Mouse (Mus musculus) neural tube, embryonic 11.5 days (tissue): Measurements from ENCODE around the gene Wdr60. TPM values are rescaled to one million over a fixed set of nuclear protein-coding genes. Genes with fewer than 3 reads are reported as not detected.

Experiments used
- ATAC-seq: fragments of 200-750 bp; cut with Nextera tagmentation; 2 replicates; pipeline ENCODE4 v1.8.0; 2017; ENCODE audit warnings: moderate number of reproducible peaks, mild to moderate bottlenecking, moderate TSS enrichment, moderate library complexity; ENCODE audit not compliant: insufficient read depth, low FRiP score, low TSS enrichment
- DNase-seq: peaks from one replicate; pipeline ENCODE4 v3.0.0-alpha.2; 2015; ENCODE audit warnings: low spot score
- H3K27ac ChIP-seq: fragments of 300-500 bp; sonication (generic); 2 replicates; pipeline ENCODE4 v1.5.1; 2014; ENCODE audit warnings: low read depth, mild to moderate bottlenecking, low read length
- H3K27me3 ChIP-seq: fragments of 300-500 bp; sonication (generic); 2 replicates; pipeline ENCODE4 v1.6.1; 2014; ENCODE audit warnings: mild to moderate bottlenecking, low read length, mixed read lengths; ENCODE audit not compliant: control insufficient read depth, insufficient read depth
- H3K36me3 ChIP-seq: fragments of 300-500 bp; sonication (generic); 2 replicates; pipeline ENCODE4 v1.6.1; 2014; ENCODE audit warnings: mild to moderate bottlenecking, low read length, moderate library complexity, mixed read lengths; ENCODE audit not compliant: control insufficient read depth, insufficient read depth
- H3K4me1 ChIP-seq: fragments of 300-500 bp; sonication (generic); 2 replicates; pipeline ENCODE4 v1.6.1; 2014; ENCODE audit warnings: low read length, mixed read lengths; ENCODE audit not compliant: control insufficient read depth, insufficient read depth
- H3K4me2 ChIP-seq: fragments of 300-500 bp; sonication (generic); 2 replicates; pipeline ENCODE4 v1.6.1; 2014; ENCODE audit warnings: low read depth, mild to moderate bottlenecking, moderate library complexity
- H3K4me3 ChIP-seq: fragments of 300-500 bp; sonication (generic); 2 replicates; pipeline ENCODE4 v1.5.1; 2014; ENCODE audit warnings: low read depth, low read length
- H3K9ac ChIP-seq: fragments of 300-500 bp; sonication (generic); 2 replicates; pipeline ENCODE4 v1.6.1; 2014; ENCODE audit warnings: mild to moderate bottlenecking, low read length
- H3K9me3 ChIP-seq: fragments of 300-500 bp; sonication (generic); 2 replicates; pipeline ENCODE4 v1.6.1; 2016; ENCODE audit warnings: low read length; ENCODE audit not compliant: control insufficient read depth
- WGBS: fragments of 180-500 bp; shearing (Covaris S2); extraction: QIAGEN DNeasy Blood & Tissue Kit; methylation state at CpG from one replicate; pipeline ENCODE4 v1.1.7; 2014; 5-methylcytosine and 5-hydroxymethylcytosine counted together
- polyA plus RNA-seq: library from polyadenylated mRNA; unstranded; fragments of >200 nt; fragmentation: Nextera tagmentation; extraction: Ambion mirVana; gene quantifications from 2 replicates; pipeline ENCODE4 v1.2.1, GENCODE M21; 2014

Gene Wdr60
- polyA plus RNA-seq, 1 experiment from 2014 or later = 14.9 TPM

GRCm38 (mm10) chr12:116183212-116183935 lies 79.4 kb downstream of the Wdr60 start:
- no peak overlapping the region for H3K9ac ChIP-seq
- ATAC-seq (no peak), DNase-seq (no peak)
- H3K36me3 ChIP-seq = no peaks in the 10 kb centered on the region
- no peak overlapping the region for H3K4me3 ChIP-seq
- no peaks in the 10 kb centered on the region for H3K27me3 ChIP-seq
- no peaks in the 10 kb centered on the region for H3K9me3 ChIP-seq
- H3K27ac ChIP-seq = no peak overlapping the region
- WGBS = 80% methylated on average over 6 of the region's 6 CpGs
- H3K4me1 ChIP-seq = no peaks in the 10 kb centered on the region
- no peak overlapping the region for H3K4me2 ChIP-seq

- ATAC-seq = no peak
- no peaks in the 10 kb centered on the region for H3K36me3 ChIP-seq
Measured at GRCm38 (mm10) chr12:116182376-116182775, 80.4 kb downstream of the Wdr60 start.

GRCm38 (mm10) chr12:116181436-116182050 lies 81.3 kb downstream of the Wdr60 start:
- no peak for ATAC-seq
- Histone ChIP-seq H3K4me2 (no peak overlapping the region), H3K4me3 (no peak overlapping the region), H3K9me3 (no peaks in the 10 kb centered on the region), H3K36me3 (no peaks in the 10 kb centered on the region), H3K27ac (no peak overlapping the region), H3K27me3 (no peaks in the 10 kb centered on the region), H3K9ac (no peak overlapping the region), H3K4me1 (no peaks in the 10 kb centered on the region)
- 84% methylated on average over 4 of the region's 4 CpGs for WGBS
- no peak for DNase-seq

More at GRCm38 (mm10) chr12:116182376-116182775, 80.4 kb downstream of the Wdr60 start:
- H3K9me3 ChIP-seq = no peaks in the 10 kb centered on the region
- H3K4me3 ChIP-seq = no peak overlapping the region
- no peak overlapping the region for H3K9ac ChIP-seq
- no peak for DNase-seq
- H3K4me2 ChIP-seq = no peak overlapping the region
- H3K4me1 ChIP-seq = no peaks in the 10 kb centered on the region
- H3K27me3 ChIP-seq = no peaks in the 10 kb centered on the region
- H3K27ac ChIP-seq = no peak overlapping the region

- Histone ChIP-seq H3K4me2 (no peak overlapping the region), H3K27me3 (no peaks in the 10 kb centered on the region), H3K9ac (no peak overlapping the region), H3K27ac (no peak overlapping the region), H3K36me3 (no peaks in the 10 kb centered on the region), H3K4me1 (no peaks in the 10 kb centered on the region), H3K9me3 (no peaks in the 10 kb centered on the region), H3K4me3 (no peak overlapping the region)
- DNase-seq (no peak), ATAC-seq (no peak)
- 94% methylated on average over 3 of the region's 3 CpGs for WGBS
Measured at GRCm38 (mm10) chr12:116176930-116177329, 85.9 kb downstream of the Wdr60 start.

- H3K36me3 ChIP-seq = no peaks in the 10 kb centered on the region
- no peak overlapping the region for H3K27ac ChIP-seq
- H3K27me3 ChIP-seq = no peaks in the 10 kb centered on the region
- H3K9me3 ChIP-seq = no peaks in the 10 kb centered on the region
- H3K4me2 ChIP-seq = no peak overlapping the region
- 86% methylated on average over 5 of the region's 5 CpGs for WGBS
- DNase-seq (no peak), ATAC-seq (no peak)
- H3K4me3 ChIP-seq = no peak overlapping the region
- H3K4me1 ChIP-seq = no peaks in the 10 kb centered on the region
- no peak overlapping the region for H3K9ac ChIP-seq
Measured at GRCm38 (mm10) chr12:116169666-116170065, 93.2 kb downstream of the Wdr60 start.

- ATAC-seq (no peak), DNase-seq (no peak)
- H3K27ac ChIP-seq = no peak overlapping the region
- H3K4me2 ChIP-seq = no peak overlapping the region
- no peaks in the 10 kb centered on the region for H3K9me3 ChIP-seq
- H3K36me3 ChIP-seq = no peaks in the 10 kb centered on the region
- H3K4me3 ChIP-seq = no peak overlapping the region
- H3K9ac ChIP-seq = no peak overlapping the region
- no peaks in the 10 kb centered on the region for H3K4me1 ChIP-seq
- H3K27me3 ChIP-seq = no peaks in the 10 kb centered on the region
Measured at GRCm38 (mm10) chr12:116165368-116165767, 97.5 kb downstream of the Wdr60 start.

GRCm38 (mm10) chr12:116159695-116160094 lies 103.1 kb downstream of the Wdr60 start:
- DNase-seq (no peak), ATAC-seq (no peak)
- Histone ChIP-seq H3K27ac (no peak overlapping the region), H3K4me1 (no peaks in the 10 kb centered on the region), H3K36me3 (no peaks in the 10 kb centered on the region), H3K9me3 (no peaks in the 10 kb centered on the region), H3K4me2 (no peak overlapping the region), H3K9ac (no peak overlapping the region), H3K27me3 (no peaks in the 10 kb centered on the region), H3K4me3 (no peak overlapping the region)
- WGBS = 86% methylated on average over 2 of the region's 2 CpGs

DNA sequence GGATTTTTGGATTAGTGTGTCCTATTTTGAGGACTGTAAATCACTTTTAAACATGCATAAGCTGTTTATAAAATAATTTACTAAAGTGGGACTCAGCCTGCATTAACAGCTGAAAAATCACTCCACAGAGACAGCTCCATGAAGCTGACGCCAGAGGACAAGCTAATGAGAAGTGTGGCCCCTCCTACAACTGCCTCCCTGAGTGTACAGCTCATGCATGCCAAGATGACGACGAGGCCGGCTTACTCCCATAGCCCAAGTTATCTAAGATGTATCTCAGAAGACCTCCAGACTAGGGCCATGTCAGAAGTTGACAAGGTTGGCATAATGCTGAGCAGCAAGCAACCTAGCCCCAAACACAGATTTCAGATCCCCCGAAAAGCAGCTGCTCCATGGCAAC lies 103.6 kb downstream of the Wdr60 start:
- no peaks in the 10 kb centered on the region for H3K4me1 ChIP-seq
- DNase-seq (no peak), ATAC-seq (no peak)
- H3K9me3 ChIP-seq = no peaks in the 10 kb centered on the region
- H3K27ac ChIP-seq = no peak overlapping the region
- H3K9ac ChIP-seq = no peak overlapping the region
- no peaks in the 10 kb centered on the region for H3K36me3 ChIP-seq
- H3K4me2 ChIP-seq = no peak overlapping the region
- H3K27me3 ChIP-seq = no peaks in the 10 kb centered on the region
- H3K4me3 ChIP-seq = no peak overlapping the region
- WGBS = 79% methylated on average over 5 of the region's 5 CpGs
